Mouse (Mus musculus) midbrain, postnatal 0 days (tissue): ENCODE results near the gene Gm21985. TPM values are rescaled to one million over a fixed set of nuclear protein-coding genes. Genes with fewer than 3 reads are reported as not detected.

Experiments
- ATAC-seq: fragments of 200-750 bp; cut with Nextera tagmentation; 2 replicates; pipeline ENCODE4 v1.8.0; 2017; ENCODE audit warnings: moderate number of reproducible peaks, mild to moderate bottlenecking, moderate TSS enrichment, moderate library complexity; ENCODE audit not compliant: low FRiP score
- DNase-seq: peaks from one replicate; pipeline ENCODE4 v3.0.0-alpha.2; 2015; ENCODE audit warnings: low spot score
- H3K27ac ChIP-seq: fragments of 300-500 bp; sonication (generic); 2 replicates; pipeline ENCODE4 v1.5.1; 2014; ENCODE audit warnings: low read depth, mild to moderate bottlenecking, low read length, mixed read lengths
- H3K27me3 ChIP-seq: fragments of 300-500 bp; sonication (generic); 2 replicates; pipeline ENCODE4 v1.6.1; 2014; ENCODE audit warnings: low read length, control low read depth, mixed read lengths; ENCODE audit not compliant: insufficient read depth
- H3K36me3 ChIP-seq: fragments of 300-500 bp; sonication (generic); 2 replicates; pipeline ENCODE4 v1.6.1; 2014; ENCODE audit warnings: low read length, control low read depth, mixed read lengths; ENCODE audit not compliant: insufficient read depth
- H3K4me1 ChIP-seq: fragments of 300-500 bp; sonication (generic); 2 replicates; pipeline ENCODE4 v1.6.1; 2014; ENCODE audit warnings: mild to moderate bottlenecking, control low read depth, antibody characterized with exemption, low read length, mixed read lengths; ENCODE audit not compliant: insufficient read depth
- H3K4me2 ChIP-seq: fragments of 300-500 bp; sonication (generic); 2 replicates; pipeline ENCODE4 v1.6.1; 2014; ENCODE audit warnings: low read depth, mild to moderate bottlenecking, low read length, mixed read lengths; ENCODE audit not compliant: poor library complexity, severe bottlenecking
- H3K4me3 ChIP-seq: fragments of 300-500 bp; sonication (generic); 2 replicates; pipeline ENCODE4 v1.5.1; 2014; ENCODE audit warnings: low read depth, mild to moderate bottlenecking, low read length, moderate library complexity
- H3K9ac ChIP-seq: fragments of 300-500 bp; sonication (generic); replicated peaks from 2 replicates; pipeline ENCODE4 v1.6.1; 2014; ENCODE audit warnings: mild to moderate bottlenecking, low read length, moderate library complexity, mixed read lengths; ENCODE audit not compliant: poor library complexity, severe bottlenecking
- H3K9me3 ChIP-seq: fragments of 300-500 bp; sonication (generic); 2 replicates; pipeline ENCODE4 v1.6.1; 2016; ENCODE audit warnings: low read length, control low read depth
- CTCF ChIP-seq: IDR thresholded peaks from 2 replicates; pipeline ENCODE4 v1.5.1; 2016; ENCODE audit warnings: antibody characterized with exemption, mild to moderate bottlenecking
- WGBS: fragments of 180-500 bp; shearing (Covaris S2); extraction: QIAGEN DNeasy Blood & Tissue Kit; methylation state at CpG from one replicate; pipeline ENCODE4 v1.1.7; 2014; 5-methylcytosine and 5-hydroxymethylcytosine counted together
- polyA plus RNA-seq: library from polyadenylated mRNA; unstranded; fragments of >200 nt; fragmentation: Nextera tagmentation; extraction: Ambion mirVana; gene quantifications from 2 replicates; pipeline ENCODE4 v1.2.1, GENCODE M21; 2015
- total RNA-seq: library from RNA; depleted of rRNA; stranded (reverse); fragments of >200 nt; gene quantifications from 2 replicates; pipeline ENCODE4 v1.2.3, GENCODE M21; 2014

Gm21985 gene
- total and polyA plus RNA-seq, 2 experiments from 2014 or later = 2.3 TPM; not detected in 1

DNA sequence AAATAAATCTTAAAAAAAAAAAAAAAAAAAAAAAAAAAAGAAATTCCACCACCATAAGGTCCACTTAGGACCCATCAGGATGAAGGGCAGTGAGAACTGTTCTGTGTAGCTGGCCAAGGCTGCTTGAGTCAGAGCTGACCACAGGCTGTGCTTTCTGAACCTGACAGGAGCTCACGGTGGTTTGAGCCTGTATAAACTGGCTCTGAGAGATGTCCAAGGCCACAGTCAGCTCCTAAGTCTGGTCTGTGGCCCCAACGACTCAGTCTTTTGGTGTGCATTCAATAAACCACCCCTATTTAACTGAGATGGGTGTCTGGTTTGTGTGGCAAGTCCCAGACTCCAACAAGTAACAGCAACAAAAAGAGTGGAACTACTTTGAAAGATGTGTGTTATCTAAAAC is 29.5 kb upstream of the Gm21985 start:
- no peak for TF ChIP-seq CTCF
- Histone ChIP-seq H3K27me3 (no peaks in the 10 kb centered on the region), H3K36me3 (no peaks in the 10 kb centered on the region), H3K4me3 (no peak overlapping the region), H3K4me2 (no peak overlapping the region), H3K27ac (no peak overlapping the region), H3K4me1 (no peaks in the 10 kb centered on the region; the same call in 1 of the 2 replicates), H3K9ac (no peak overlapping the region), H3K9me3 (no peaks in the 10 kb centered on the region)
- ATAC-seq = no peak
- 86% methylated on average over 2 of the region's 2 CpGs for WGBS
- DNase-seq = no peak

DNA sequence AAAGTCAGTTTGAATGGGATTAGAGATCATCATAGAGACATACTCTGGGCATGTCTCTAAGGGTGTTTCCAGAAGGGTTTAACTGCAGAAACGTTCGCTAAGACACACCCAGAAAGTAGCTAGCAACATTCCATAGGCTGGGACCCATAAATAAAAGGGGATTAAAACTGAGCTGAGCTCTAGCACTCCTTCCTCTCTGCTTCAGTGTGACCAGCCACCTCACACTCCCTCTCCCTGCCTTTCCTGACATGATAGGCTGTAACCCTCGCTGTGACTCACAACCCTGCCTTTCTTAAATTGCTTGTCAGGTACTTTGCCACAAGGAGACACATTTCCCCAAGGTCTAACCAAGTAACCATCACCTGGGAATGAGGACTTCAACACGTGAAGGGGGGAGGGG is 28.1 kb upstream of the Gm21985 start:
- no peak overlapping the region for H3K4me3 ChIP-seq
- no peak for ATAC-seq
- WGBS = 8% methylated on average over 4 of the region's 4 CpGs

DNA sequence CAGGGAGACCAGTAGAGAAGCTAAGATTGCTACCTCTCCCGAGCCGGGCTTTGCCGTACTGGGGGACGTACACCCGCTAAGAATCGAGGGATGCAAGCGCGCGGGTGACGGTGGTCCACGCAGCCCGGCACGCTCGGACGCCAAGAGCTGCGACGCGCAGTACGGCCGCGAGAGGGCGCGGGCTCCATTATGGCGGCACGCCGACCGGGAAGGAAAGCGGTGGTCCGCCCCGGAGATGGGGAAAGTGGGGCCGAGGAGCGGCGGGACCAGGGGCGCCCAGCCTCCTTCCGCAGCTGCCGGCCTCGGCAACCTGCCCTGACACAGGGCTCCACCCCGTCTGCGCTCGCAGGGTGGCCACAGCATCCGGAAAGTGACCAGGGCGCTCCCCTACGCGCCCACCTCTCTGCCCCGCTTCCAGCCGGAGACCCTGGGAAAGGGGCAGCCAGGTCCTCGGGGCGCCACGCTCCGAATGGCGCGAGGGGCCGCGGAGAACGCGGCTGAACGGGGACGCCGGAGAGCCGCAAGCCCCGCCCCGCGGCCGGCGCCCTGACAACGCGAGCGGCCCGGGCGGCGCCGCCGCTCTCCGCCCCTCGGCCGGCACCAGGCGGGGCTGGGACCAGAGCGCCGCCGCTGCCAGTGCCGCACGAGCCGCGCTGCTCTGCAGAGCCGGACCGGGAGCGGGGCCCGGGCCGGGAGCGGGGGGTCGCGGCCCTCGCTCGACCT is 26.7 kb upstream of the Gm21985 start, which contains the start of gene Lpcat4:
Gene Lpcat4, plus strand, starts transcription at position 257 of the 723 bp plus-strand sequence.
- Histone ChIP-seq H3K4me3 (peak within 1 kb of the TSS; percentile 87), H3K9ac (peak within 1 kb of the TSS; percentile 95), H3K27me3 (no peaks in the 10 kb centered on the region), H3K27ac (peak within 1 kb of the TSS; percentile 97), H3K9me3 (no peaks in the 10 kb centered on the region), H3K36me3 (peaks cover 9% of the 10 kb centered on the region), H3K4me2 (peak within 1 kb of the TSS; percentile 73), H3K4me1 (no peaks in the 10 kb centered on the region; the same call in 1 of the 2 replicates)
- under 1% methylated on average over 87 of the region's 94 CpGs for WGBS
- TF ChIP-seq CTCF = peak; percentile 92
- ATAC-seq (peak; percentile 83), DNase-seq (peak; percentile 91)

More for the DNA sequence above, 28.1 kb upstream of the Gm21985 start:
- Histone ChIP-seq H3K27me3 (no peaks in the 10 kb centered on the region), H3K9ac (no peak overlapping the region), H3K9me3 (no peaks in the 10 kb centered on the region), H3K27ac (no peak overlapping the region), H3K4me2 (no peak overlapping the region), H3K36me3 (peaks cover 3% of the 10 kb centered on the region; the same call in 1 of the 2 replicates), H3K4me1 (no peaks in the 10 kb centered on the region; the same call in 1 of the 2 replicates)
- DNase-seq = no peak
- no peak for TF ChIP-seq CTCF

DNA sequence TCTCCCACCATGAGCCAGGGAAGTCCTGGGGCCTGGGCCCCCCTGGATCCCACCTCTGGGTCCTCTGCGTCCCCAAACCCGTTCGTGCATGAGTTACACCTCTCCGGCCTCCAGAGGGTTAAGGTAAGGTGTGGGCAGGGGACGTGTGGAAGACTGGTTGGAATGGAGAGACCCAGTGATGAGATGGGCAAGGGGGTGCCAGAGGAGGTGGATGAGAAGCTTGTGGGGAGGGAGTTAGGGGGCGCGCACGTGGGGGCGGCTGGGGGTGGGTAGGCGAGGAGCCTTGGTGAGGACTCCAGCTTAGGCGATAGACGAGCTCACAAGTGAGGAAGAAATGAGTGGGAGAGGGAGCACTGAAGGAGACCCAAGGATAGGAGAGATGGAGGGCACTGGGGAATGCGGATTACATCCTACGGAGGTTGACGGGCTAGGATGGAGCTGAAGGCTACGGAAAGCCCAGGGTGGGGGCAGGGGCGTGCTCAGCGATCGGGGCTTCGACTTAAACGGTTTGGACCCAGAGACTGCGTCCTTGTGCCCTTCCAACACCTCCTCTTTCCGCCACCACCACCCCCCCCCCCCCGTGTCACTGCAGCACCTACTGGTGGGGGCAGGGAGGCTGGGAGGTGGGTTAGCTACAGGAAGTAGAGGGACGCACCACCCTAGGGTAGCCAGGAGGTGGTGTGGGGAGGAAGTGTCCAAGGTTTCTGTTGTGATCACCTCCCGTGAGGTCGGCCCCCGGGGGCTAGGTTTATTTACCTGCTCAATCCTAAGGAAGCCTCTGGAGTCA is 26.0 kb upstream of the Gm21985 start:
- ATAC-seq = peak; percentile 68
- peak overlapping the region; percentile 97 for H3K27ac ChIP-seq
- peaks cover 9% of the 10 kb centered on the region for H3K36me3 ChIP-seq
- WGBS = under 1% methylated on average over 27 of the region's 28 CpGs
- DNase-seq = peak; percentile 44
- peak overlapping the region; percentile 87 for H3K4me3 ChIP-seq
- no peaks in the 10 kb centered on the region; the same call in 1 of the 2 replicates for H3K4me1 ChIP-seq
- no peaks in the 10 kb centered on the region for H3K27me3 ChIP-seq
- H3K9me3 ChIP-seq = no peaks in the 10 kb centered on the region
- H3K4me2 ChIP-seq = peak overlapping the region; percentile 73
- TF ChIP-seq CTCF = peak; percentile 43
- peak overlapping the region; percentile 95 for H3K9ac ChIP-seq

DNA sequence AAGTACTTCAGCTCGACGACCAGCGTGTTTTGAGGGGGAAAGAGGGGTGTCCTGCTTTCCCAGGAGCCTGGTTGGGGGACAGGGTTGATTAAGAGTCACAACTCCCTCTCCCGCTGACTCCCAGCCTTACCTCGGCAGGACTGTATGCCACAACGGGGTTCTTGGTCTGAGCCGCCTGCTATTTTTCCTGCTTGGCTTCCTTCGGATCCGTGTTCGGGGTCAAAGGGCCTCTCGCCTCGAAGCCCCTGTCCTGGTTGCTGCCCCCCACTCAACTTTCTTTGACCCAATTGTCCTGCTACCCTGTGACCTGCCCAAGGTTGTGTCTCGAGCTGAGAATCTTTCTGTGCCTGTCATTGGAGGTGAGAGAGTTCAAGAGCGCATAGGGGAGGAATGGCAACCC is 24.3 kb upstream of the Gm21985 start:
- Histone ChIP-seq H3K27me3 (no peaks in the 10 kb centered on the region), H3K4me2 (no peak overlapping the region), H3K9me3 (no peaks in the 10 kb centered on the region), H3K36me3 (peaks cover 20% of the 10 kb centered on the region), H3K4me1 (no peaks in the 10 kb centered on the region; the same call in 1 of the 2 replicates), H3K4me3 (no peak overlapping the region), H3K9ac (no peak overlapping the region), H3K27ac (no peak overlapping the region)
- ATAC-seq (no peak), DNase-seq (no peak)
- WGBS = 90% methylated on average over 14 of the region's 14 CpGs
- TF ChIP-seq CTCF = no peak

DNA sequence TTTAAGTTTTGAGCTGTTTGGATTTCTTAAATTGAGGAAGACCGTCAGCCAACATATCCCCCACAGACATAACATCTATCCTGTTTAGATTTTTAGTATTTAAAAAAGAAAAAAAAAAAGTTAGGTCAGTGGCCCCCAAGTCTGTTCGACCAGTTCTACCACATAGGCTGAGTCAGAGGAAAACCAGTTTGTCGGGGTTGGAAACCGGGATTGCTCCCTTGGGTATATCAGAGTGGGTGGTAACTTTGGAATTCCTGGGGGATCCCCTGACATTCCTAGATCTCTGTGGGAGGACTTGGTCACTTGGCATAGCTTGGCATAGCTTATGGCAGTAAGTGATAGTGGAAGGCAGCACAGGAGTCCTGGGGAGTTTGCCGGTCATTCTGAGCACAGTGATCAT is 20.8 kb upstream of the Gm21985 start:
- Histone ChIP-seq H3K4me3 (no peak overlapping the region), H3K4me2 (no peak overlapping the region), H3K9me3 (no peaks in the 10 kb centered on the region), H3K27me3 (no peaks in the 10 kb centered on the region), H3K9ac (no peak overlapping the region), H3K27ac (no peak overlapping the region), H3K36me3 (peaks cover 41% of the 10 kb centered on the region), H3K4me1 (no peaks in the 10 kb centered on the region; the same call in 1 of the 2 replicates)
- WGBS = 93% methylated on average over 5 of the region's 5 CpGs
- DNase-seq = no peak
- TF ChIP-seq CTCF = no peak
- ATAC-seq = no peak
